Mouse (Mus musculus): ENCODE data around the gene Swt1. TPM values are rescaled to one million over a fixed set of nuclear protein-coding genes. Genes with fewer than 3 reads are reported as not detected.
"Not testable (repeated sequence)": the region's sequence is repeated elsewhere in the genome, so short reads cannot be mapped to it uniquely, and the experiment has no call there.

Swt1 gene
- polyA plus RNA-seq, 1 experiment from 2014 or later, result 30.6 TPM

- no peak overlapping the region for H3K4me2 ChIP-seq (replicated peaks)
- peaks cover 82% of the 10 kb centered on the region for H3K36me3 ChIP-seq
- WGBS, result 95% methylated on average over 3 of the region's 3 CpGs
- no peak overlapping the region for H3K4me3 ChIP-seq
- H3K9me3 ChIP-seq, result no peaks in the 10 kb centered on the region
- ATAC-seq (ENCODE audit: insufficient number of reproducible peaks, insufficient read depth, low FRiP score, low TSS enrichment), result no peak
- no peaks in the 10 kb centered on the region for H3K4me1 ChIP-seq
- no peak overlapping the region for H3K9ac ChIP-seq
- no peak overlapping the region for H3K27ac ChIP-seq
- H3K27me3 ChIP-seq, result no peaks in the 10 kb centered on the region
Observed at GRCm38 (mm10) chr1:151359374-151359773, 68.9 kb downstream of the Swt1 start.

- Histone ChIP-seq H3K4me1 (no peaks in the 10 kb centered on the region), H3K4me3 (no peak overlapping the region), H3K9me3 (no peaks in the 10 kb centered on the region), H3K36me3 (peaks cover 93% of the 10 kb centered on the region), H3K27ac (no peak overlapping the region), H3K9ac (no peak overlapping the region), H3K27me3 (no peaks in the 10 kb centered on the region), H3K4me2 (replicated peaks) (no peak overlapping the region)
- 94% methylated on average over 5 of the region's 5 CpGs for WGBS
- ATAC-seq (ENCODE audit: insufficient number of reproducible peaks, insufficient read depth, low FRiP score, low TSS enrichment), result no peak
Observed at GRCm38 (mm10) chr1:151355994-151356393, 72.3 kb downstream of the Swt1 start.

GRCm38 (mm10) chr1:151352911-151353310 is 75.3 kb downstream of the Swt1 start:
- H3K9me3 ChIP-seq, result no peaks in the 10 kb centered on the region
- 88% methylated on average over 2 of the region's 2 CpGs for WGBS
- no peak for ATAC-seq (ENCODE audit: insufficient number of reproducible peaks, insufficient read depth, low FRiP score, low TSS enrichment)
- no peak overlapping the region for H3K4me3 ChIP-seq
- H3K4me2 ChIP-seq (replicated peaks), result no peak overlapping the region
- H3K36me3 ChIP-seq, result peaks cover 73% of the 10 kb centered on the region
- H3K9ac ChIP-seq, result no peak overlapping the region
- 0 out of 2 replicates have a peak, but pooled peaks cover 3% of the 10 kb centered on the region for H3K4me1 ChIP-seq
- H3K27me3 ChIP-seq, result no peaks in the 10 kb centered on the region
- no peak overlapping the region for H3K27ac ChIP-seq

- H3K27ac ChIP-seq; H3K4me3 ChIP-seq; H3K9ac ChIP-seq; H3K9me3 ChIP-seq; ATAC-seq (ENCODE audit: insufficient number of reproducible peaks, insufficient read depth, low FRiP score, low TSS enrichment); H3K4me2 ChIP-seq (replicated peaks); H3K27me3 ChIP-seq: not testable (repeated sequence)
- peaks cover 32% of the 10 kb centered on the region for H3K36me3 ChIP-seq
- 76% methylated on average over 4 of the region's 4 CpGs for WGBS
- H3K4me1 ChIP-seq, result peaks cover 17% of the 10 kb centered on the region
Observed at GRCm38 (mm10) chr1:151348293-151348692, 80.0 kb downstream of the Swt1 start.

GRCm38 (mm10) chr1:151346681-151347127 is 81.6 kb downstream of the Swt1 start:
- Histone ChIP-seq H3K27me3 (no peaks in the 10 kb centered on the region), H3K9me3 (no peaks in the 10 kb centered on the region), H3K9ac (peak overlapping the region; percentile 25; the same call in 1 of the 2 replicates), H3K4me1 (peaks cover 25% of the 10 kb centered on the region), H3K36me3 (peaks cover 17% of the 10 kb centered on the region), H3K4me2 (replicated peaks) (peak overlapping the region; percentile 67), H3K27ac (peak overlapping the region; percentile 57), H3K4me3 (peak overlapping the region; percentile 94)
- 37% methylated on average over 6 of the region's 6 CpGs for WGBS
- ATAC-seq (ENCODE audit: insufficient number of reproducible peaks, insufficient read depth, low FRiP score, low TSS enrichment), result no peak

- peak overlapping the region; percentile 94 for H3K4me3 ChIP-seq
- H3K36me3 ChIP-seq, result peaks cover 8% of the 10 kb centered on the region
- H3K4me2 ChIP-seq (replicated peaks), result peak overlapping the region; percentile 67
- no peaks in the 10 kb centered on the region for H3K9me3 ChIP-seq
- peaks cover 25% of the 10 kb centered on the region for H3K4me1 ChIP-seq
- no peak overlapping the region for H3K27ac ChIP-seq
- H3K27me3 ChIP-seq, result no peaks in the 10 kb centered on the region
- peak overlapping the region; percentile 97 for H3K9ac ChIP-seq
- no peak for ATAC-seq (ENCODE audit: insufficient number of reproducible peaks, insufficient read depth, low FRiP score, low TSS enrichment)
Observed at GRCm38 (mm10) chr1:151345863-151346195, 82.4 kb downstream of the Swt1 start.

GRCm38 (mm10) chr1:151345109-151345862 is 83.0 kb downstream of the Swt1 start:
- Histone ChIP-seq H3K4me2 (replicated peaks) (peak overlapping the region; percentile 67), H3K4me1 (peaks cover 25% of the 10 kb centered on the region), H3K9me3 (no peaks in the 10 kb centered on the region), H3K27me3 (no peaks in the 10 kb centered on the region), H3K27ac (peak overlapping the region; percentile 95), H3K9ac (peak overlapping the region; percentile 97), H3K4me3 (peak overlapping the region; percentile 94), H3K36me3 (peaks cover 4% of the 10 kb centered on the region)
- under 1% methylated on average over 55 of the region's 55 CpGs for WGBS
- peak; percentile 83 for ATAC-seq (ENCODE audit: insufficient number of reproducible peaks, insufficient read depth, low FRiP score, low TSS enrichment)

- H3K27ac ChIP-seq, result peak within 1 kb of the TSS; percentile 95
- no peaks in the 10 kb centered on the region for H3K9me3 ChIP-seq
- no peaks in the 10 kb centered on the region for H3K27me3 ChIP-seq
- peak; percentile 87 for ATAC-seq (ENCODE audit: insufficient number of reproducible peaks, insufficient read depth, low FRiP score, low TSS enrichment)
- peak within 1 kb of the TSS; percentile 67 for H3K4me2 ChIP-seq (replicated peaks)
- peak within 1 kb of the TSS; percentile 94 for H3K4me3 ChIP-seq
- under 1% methylated on average over 94 of the region's 104 CpGs for WGBS
- peaks cover 25% of the 10 kb centered on the region for H3K4me1 ChIP-seq
- H3K9ac ChIP-seq, result peak within 1 kb of the TSS; percentile 97
- peaks cover 3% of the 10 kb centered on the region; the same call in 1 of the 2 replicates for H3K36me3 ChIP-seq
Observed at GRCm38 (mm10) chr1:151344283-151345108, 83.8 kb downstream of the Swt1 start, which contains the start of gene Ivns1abp. Ivns1abp (plus strand) TSS chr1:151344477.

GRCm38 (mm10) chr1:151343571-151344282 is 84.5 kb downstream of the Swt1 start:
- H3K9ac ChIP-seq, result peak overlapping the region; percentile 48
- H3K4me3 ChIP-seq, result peak overlapping the region; percentile 94
- WGBS, result under 1% methylated on average over 17 of the region's 17 CpGs
- H3K36me3 ChIP-seq, result 0 out of 2 replicates have a peak, but pooled peaks cover 1% of the 10 kb centered on the region
- H3K4me1 ChIP-seq, result peaks cover 24% of the 10 kb centered on the region
- no peaks in the 10 kb centered on the region for H3K9me3 ChIP-seq
- peak overlapping the region; percentile 95; the same call in 1 of the 2 replicates for H3K27ac ChIP-seq
- no peaks in the 10 kb centered on the region for H3K27me3 ChIP-seq
- H3K4me2 ChIP-seq (replicated peaks), result peak overlapping the region; percentile 67
- peak; percentile 13; the same call in 1 of the 2 replicates for ATAC-seq (ENCODE audit: insufficient number of reproducible peaks, insufficient read depth, low FRiP score, low TSS enrichment)

GRCm38 (mm10) chr1:151342968-151343367 is 85.3 kb downstream of the Swt1 start:
- WGBS, result 15% methylated on average over 6 of the region's 6 CpGs
- Histone ChIP-seq H3K4me2 (replicated peaks) (peak overlapping the region; percentile 31), H3K27ac (no peak overlapping the region), H3K9me3 (no peaks in the 10 kb centered on the region), H3K9ac (no peak overlapping the region), H3K36me3 (no peaks in the 10 kb centered on the region), H3K27me3 (no peaks in the 10 kb centered on the region), H3K4me1 (peaks cover 22% of the 10 kb centered on the region), H3K4me3 (0 out of 2 replicates have a peak overlapping the region, but pooled peaks have one; percentile 10)
- ATAC-seq (ENCODE audit: insufficient number of reproducible peaks, insufficient read depth, low FRiP score, low TSS enrichment), result no peak

- 45% methylated on average over 3 of the region's 3 CpGs for WGBS
- no peak overlapping the region for H3K9ac ChIP-seq
- ATAC-seq (ENCODE audit: insufficient number of reproducible peaks, insufficient read depth, low FRiP score, low TSS enrichment), result no peak
- no peaks in the 10 kb centered on the region for H3K9me3 ChIP-seq
- H3K4me2 ChIP-seq (replicated peaks), result no peak overlapping the region
- no peaks in the 10 kb centered on the region for H3K36me3 ChIP-seq
- H3K4me1 ChIP-seq, result peaks cover 22% of the 10 kb centered on the region
- no peak overlapping the region for H3K4me3 ChIP-seq
- H3K27me3 ChIP-seq, result no peaks in the 10 kb centered on the region
- H3K27ac ChIP-seq, result no peak overlapping the region
Observed at GRCm38 (mm10) chr1:151342311-151342710, 85.9 kb downstream of the Swt1 start.

Data from embryonic facial prominence, embryonic 12.5 days (tissue).